Comparison of ENCODE assay signal across 8 mouse cellular contexts in the genomic region with DNA sequence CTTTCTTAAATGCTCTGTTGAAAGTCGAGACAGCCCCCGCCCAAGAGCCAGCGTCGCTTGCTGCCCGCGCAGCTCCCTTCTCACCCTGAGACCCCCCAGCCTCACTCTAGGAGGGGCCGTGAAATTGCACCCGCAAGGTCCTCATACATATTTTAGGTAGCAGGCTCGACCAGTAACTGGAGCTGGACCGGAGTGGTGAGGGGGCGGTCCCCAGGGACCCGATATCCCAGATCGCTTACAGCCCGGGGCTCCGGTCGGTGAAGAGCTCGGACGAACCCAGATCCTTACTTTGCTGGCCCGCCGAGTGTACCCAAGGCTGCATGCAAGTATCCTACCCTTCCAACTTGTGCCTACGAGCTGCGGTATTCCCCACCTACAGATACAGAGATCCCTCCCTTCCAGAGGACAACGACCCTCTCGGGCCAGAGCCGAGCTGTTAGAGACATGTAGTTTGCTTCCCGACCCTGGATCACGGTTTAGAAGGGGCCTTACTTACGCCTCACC.
A peak's percentile ranks its signal among the peaks of the same experiment; 100 is the strongest.
DNase-seq lines count a peak whose midpoint lies in the region; ATAC-seq lines count a peak whose summit lies in the region.

No protein-coding gene starts in this region.

- no peaks in the 10 kb centered on the region for H3K36me3 ChIP-seq in heart, embryonic 11.5 days (ENCODE audit: control insufficient read depth, insufficient read depth, low read length)
- H3K36me3 ChIP-seq in forebrain, embryonic 14.5 days (ENCODE audit: control insufficient read depth, insufficient read depth, low read length): no peaks in the 10 kb centered on the region
- H3K36me3 ChIP-seq in liver, embryonic 12.5 days: no peaks in the 10 kb centered on the region

- no peak for DNase-seq in heart, postnatal 25 days (ENCODE audit: low spot score)
- peak; percentile 16 for DNase-seq in CD4-positive helper T cell, adult 2 months (ENCODE audit: low read depth, low spot score)
- no peak for DNase-seq in forebrain, embryonic 14.5 days (ENCODE audit: low spot score)
- DNase-seq in cerebellum, postnatal 10 days: no peak
- DNase-seq in cerebellum, postnatal 25 days: no peak
- DNase-seq in T-cell, adult 2 months (ENCODE audit: low spot score): no peak

- peaks cover 95% of the 10 kb centered on the region for H3K27me3 ChIP-seq in heart, embryonic 11.5 days (ENCODE audit: control insufficient read depth, insufficient read depth, low read length)
- peaks cover 97% of the 10 kb centered on the region for H3K27me3 ChIP-seq in forebrain, embryonic 14.5 days (replicated peaks; ENCODE audit: control insufficient read depth, insufficient read depth, low read length)
- H3K27me3 ChIP-seq in liver, embryonic 12.5 days (replicated peaks): peaks cover 100% of the 10 kb centered on the region

- under 1% methylated on average over 28 of the region's 28 CpGs for WGBS in heart, embryonic 11.5 days (ENCODE audit: insufficient replicate concordance)
- under 1% methylated on average over 27 of the region's 28 CpGs for WGBS in forebrain, embryonic 14.5 days
- WGBS in liver, embryonic 12.5 days (ENCODE audit: insufficient replicate concordance): 3% methylated on average over 28 of the region's 28 CpGs

- H3K4me1 ChIP-seq in heart, embryonic 11.5 days (ENCODE audit: control insufficient read depth, insufficient read depth, low read length): peaks cover 43% of the 10 kb centered on the region
- H3K4me1 ChIP-seq in forebrain, embryonic 14.5 days (ENCODE audit: control insufficient read depth, insufficient read depth, low read length): peaks cover 7% of the 10 kb centered on the region; the same call in 1 of the 2 replicates
- peaks cover 46% of the 10 kb centered on the region for H3K4me1 ChIP-seq in liver, embryonic 12.5 days

- peak overlapping the region; percentile 59 for H3K4me2 ChIP-seq in heart, embryonic 11.5 days
- H3K4me2 ChIP-seq in forebrain, embryonic 14.5 days (ENCODE audit: low read length): peak overlapping the region; percentile 29
- peak overlapping the region; percentile 51 for H3K4me2 ChIP-seq in liver, embryonic 12.5 days

- no peak overlapping the region for H3K9ac ChIP-seq in heart, embryonic 11.5 days (ENCODE audit: low read depth, low read length)
- H3K9ac ChIP-seq in forebrain, embryonic 14.5 days (ENCODE audit: low read length): no peak overlapping the region
- H3K9ac ChIP-seq in liver, embryonic 12.5 days: no peak overlapping the region

- intact Hi-C loops in heart, postnatal 25 days (cut with DNase I): no loop called here

- H3K4me3 ChIP-seq in heart, embryonic 11.5 days (ENCODE audit: low read depth, low read length): peak overlapping the region; percentile 41
- peak overlapping the region; percentile 13 for H3K4me3 ChIP-seq in forebrain, embryonic 14.5 days (ENCODE audit: low read depth, low read length)
- peak overlapping the region; percentile 49 for H3K4me3 ChIP-seq in liver, embryonic 12.5 days

- no peak for ATAC-seq in heart, embryonic 11.5 days (replicated peaks; ENCODE audit: insufficient number of reproducible peaks, low FRiP score, low TSS enrichment)
- ATAC-seq in forebrain, embryonic 14.5 days: no peak; the same call in 1 of the 2 replicates
- ATAC-seq in liver, embryonic 12.5 days: no peak

- no peak overlapping the region for H3K27ac ChIP-seq in heart, embryonic 11.5 days (ENCODE audit: low read depth, low read length)
- H3K27ac ChIP-seq in forebrain, embryonic 14.5 days (ENCODE audit: low read depth, low read length): no peak overlapping the region
- no peak overlapping the region for H3K27ac ChIP-seq in liver, embryonic 12.5 days

- no peaks in the 10 kb centered on the region for H3K9me3 ChIP-seq in heart, embryonic 11.5 days (replicated peaks; ENCODE audit: control insufficient read depth, low read length)
- peaks cover 4% of the 10 kb centered on the region; the same call in 1 of the 2 replicates for H3K9me3 ChIP-seq in forebrain, embryonic 14.5 days (replicated peaks; ENCODE audit: control insufficient read depth, low read length)
- H3K9me3 ChIP-seq in liver, embryonic 12.5 days (replicated peaks): no peaks in the 10 kb centered on the region
